Mouse (Mus musculus): ENCODE data around the gene Btn1a1.

- TF ChIP-seq CTCF (IDR thresholded peaks at IDR 0.05; ENCODE audit: low read depth) (no peak), EP300 (IDR thresholded peaks at IDR 0.05; ENCODE audit: low read depth) (no peak)
These were observed 12.3 kb downstream of the Btn1a1 start for GRCm38 (mm10) chr13:23453362-23453862.
